Mouse (Mus musculus) regulatory T cell (primary cell): ENCODE results near the gene Nfyc.

Experiments
- in situ Hi-C: fragments of 300-600 bp; cut with MboI, MseI; formaldehyde crosslinking; loops from one replicate; pipeline ENCODE4 v1.15.1; 2025; ENCODE audit warnings: high pct_unique_total_duplicates

Gene Nfyc

DNA sequence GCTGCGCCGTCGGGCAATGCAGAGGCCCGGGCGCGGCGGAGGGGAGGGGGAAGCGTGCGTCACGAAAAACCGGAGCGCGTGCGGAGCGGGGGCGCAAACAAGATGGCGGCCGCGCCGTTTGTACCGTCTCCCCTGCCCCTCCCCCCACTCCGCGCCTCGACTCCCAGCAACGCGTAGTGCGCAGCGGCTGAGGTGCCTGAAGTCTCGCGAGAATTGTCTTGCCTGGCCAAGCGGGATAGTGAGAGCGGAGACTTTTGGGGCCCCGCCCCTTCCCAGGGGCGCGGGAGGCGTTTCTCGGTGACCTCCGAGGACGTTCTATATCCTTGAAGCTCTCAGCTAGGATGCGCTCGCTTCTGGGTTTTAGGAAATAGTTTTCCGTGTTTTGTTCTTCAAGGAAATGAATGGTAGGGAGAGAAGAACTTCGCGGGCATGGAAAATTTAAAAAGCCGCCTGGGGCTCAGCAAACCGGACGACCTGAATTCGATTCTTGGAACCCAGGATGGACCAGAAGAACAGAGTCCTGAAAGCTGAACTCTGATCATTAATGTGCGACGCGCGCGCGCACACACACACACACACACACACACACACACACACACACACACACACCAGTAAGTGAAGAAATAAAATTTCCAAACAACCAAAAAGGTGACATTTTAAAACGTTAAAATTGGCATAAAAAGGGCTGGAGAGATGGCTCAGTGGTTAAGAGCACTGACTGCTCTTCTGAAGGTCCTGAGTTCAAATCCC is 5.6 kb downstream of the Nfyc start:
- in situ Hi-C loops: no loop called here

DNA sequence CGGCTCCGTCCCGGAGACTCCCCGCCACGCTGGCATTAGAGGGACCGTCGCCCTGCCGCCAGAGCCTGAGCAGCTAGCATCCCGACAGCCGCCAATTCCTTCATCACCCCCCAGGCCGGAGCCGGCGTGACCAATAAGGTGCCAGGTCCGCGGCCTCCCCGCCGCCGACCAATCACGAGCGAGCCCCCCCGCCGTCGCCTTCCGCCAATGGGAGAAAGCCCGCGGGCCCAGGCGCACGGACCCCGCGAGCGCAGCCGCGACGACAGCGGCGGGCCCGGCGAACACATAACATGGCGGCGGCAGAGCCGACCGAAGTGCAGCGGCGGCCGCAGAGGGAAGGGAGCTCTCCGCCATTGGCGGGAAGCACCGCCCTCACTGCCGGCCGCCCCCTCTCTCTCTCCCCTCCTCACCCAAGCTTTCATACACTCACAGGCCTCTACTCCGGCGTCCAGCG is 6.2 kb downstream of the Nfyc start:
- in situ Hi-C loops: no loop called here

DNA sequence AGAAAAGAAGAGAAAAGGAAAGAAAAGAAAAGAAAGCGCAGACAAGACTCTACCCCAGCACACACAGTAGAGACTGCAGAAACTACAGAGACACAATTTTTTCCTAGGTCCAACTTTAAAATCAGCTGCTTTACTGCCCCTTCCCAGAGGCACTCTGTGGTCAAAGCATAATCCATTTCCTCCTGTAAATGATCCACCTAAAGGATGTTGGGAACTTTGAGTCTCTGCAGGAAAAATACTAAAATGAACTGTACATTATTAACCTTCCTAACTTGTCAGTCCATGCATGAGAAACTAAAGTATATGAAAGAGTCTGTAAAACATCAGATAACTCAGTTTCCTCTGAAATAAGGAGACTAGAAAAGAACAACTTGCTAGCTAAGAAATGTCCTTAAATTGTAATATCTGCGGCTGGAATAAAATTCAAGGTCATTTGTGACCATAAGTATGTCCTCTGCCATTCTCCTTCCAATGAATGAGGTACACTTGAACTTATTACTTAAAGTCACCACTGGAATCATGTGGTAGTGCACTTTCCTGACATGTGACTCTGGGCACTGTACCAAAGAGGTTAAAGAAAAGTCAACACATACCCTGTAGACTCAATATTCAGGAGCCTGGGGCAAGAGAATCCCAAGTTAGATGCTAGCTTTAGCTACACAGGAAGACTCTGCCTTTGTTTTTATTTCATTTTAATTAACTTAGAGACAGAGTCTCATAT is 9.0 kb downstream of the Nfyc start:
- in situ Hi-C loops: loop anchor here (25.0 kb wide), 1 partner anchor 390 kb away; the partner anchor contains the start of gene Rlf

DNA sequence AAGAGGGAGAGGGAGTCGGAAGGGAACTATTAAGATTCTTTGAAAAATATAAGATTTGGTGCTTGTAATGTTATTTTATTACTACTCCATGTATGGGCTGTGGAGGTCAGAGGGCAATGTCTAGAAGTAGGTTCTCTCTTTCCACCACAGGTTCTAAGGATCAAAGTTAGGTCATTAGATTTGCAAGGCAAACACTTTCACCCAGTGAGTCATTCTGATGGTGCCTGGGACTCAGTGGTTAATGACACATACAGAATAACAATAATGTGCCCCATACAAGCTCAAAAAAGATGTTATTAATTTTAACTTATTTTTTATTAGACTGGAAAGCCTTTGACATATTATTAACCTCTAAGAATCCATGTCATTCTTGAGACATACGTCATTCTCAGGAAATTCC is 11.5 kb downstream of the Nfyc start:
- in situ Hi-C loops: loop anchor here (25.0 kb wide), 1 partner anchor 392 kb away; the partner anchor contains the start of gene Rlf

DNA sequence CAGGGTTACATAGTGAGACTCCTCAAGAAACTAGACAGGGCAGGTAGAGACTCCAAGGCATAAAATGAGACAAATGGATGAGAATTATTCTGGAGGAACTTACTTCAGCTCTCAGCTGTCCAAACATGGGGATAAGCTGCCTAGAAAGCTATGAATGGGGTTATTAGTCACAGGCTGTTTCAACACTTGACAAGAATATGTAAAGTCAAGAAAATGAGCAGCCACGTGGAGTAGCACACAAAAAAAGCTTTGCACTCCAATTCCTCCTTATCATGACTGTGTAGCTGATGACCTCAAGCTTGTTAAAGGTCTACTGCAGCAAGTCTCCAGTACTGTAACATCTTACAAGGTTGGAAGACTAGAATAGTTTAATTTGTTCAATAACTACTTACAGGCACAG is 12.1 kb downstream of the Nfyc start:
- in situ Hi-C loops: loop anchor here (25.0 kb wide), 1 partner anchor 393 kb away; the partner anchor contains the start of gene Rlf

DNA sequence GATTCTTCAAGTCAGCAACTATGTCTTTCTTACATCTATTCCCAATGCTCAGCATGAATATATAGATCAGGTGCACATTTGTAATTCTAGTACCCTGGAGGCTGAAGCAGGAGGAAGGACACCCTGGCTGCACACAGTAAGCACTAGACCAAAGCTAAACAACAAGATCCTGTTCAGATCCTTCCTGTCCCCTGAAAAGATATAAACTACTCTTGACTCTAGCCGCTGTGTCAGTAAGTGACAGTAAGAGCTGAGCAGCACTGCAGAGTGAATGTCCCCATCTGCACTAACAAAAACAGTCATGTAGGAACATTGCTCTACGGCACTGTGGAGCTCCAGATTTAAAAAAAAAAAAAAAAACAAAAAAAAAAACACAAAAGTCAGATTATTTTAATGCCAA is 13.4 kb downstream of the Nfyc start:
- in situ Hi-C loops: loop anchor here (25.0 kb wide), 1 partner anchor 394 kb away; the partner anchor contains the start of gene Rlf

DNA sequence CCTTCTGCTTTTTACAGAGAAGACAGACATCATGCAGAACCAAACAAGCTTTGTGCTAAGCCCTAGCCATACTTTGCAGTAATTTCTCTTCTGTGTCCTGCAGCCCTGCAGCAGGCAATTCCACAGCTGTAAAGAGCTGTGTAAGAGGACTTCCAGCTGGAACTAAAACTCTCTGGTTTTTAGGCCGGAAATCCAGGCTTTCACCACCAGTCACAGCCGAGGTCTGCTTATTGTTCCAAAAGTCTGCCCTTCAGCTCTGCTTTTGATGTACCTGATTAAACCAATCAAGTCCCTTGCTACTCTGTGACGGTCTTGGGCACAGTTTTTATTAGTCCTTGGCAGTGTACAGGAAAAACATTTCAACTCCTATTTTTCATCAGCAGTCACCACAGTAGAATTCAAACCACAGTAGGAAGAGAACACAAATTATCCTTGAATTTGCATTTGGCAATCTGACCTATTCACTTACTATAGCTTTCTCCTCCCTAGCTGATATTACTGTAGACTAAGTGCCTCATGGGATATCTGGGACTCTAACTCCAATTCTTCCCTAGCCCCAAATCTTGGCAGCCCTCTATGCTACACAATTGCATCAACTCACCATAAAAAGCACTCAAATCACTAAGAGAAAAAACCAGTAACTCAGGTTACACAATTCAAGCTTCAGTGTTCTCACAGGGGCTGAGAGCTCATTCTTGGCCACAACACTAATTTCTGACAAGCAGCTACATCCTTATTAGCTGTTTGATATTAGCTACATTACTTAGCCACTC is 14.2 kb downstream of the Nfyc start:
- in situ Hi-C loops: loop anchor here (25.0 kb wide), 1 partner anchor 395 kb away; the partner anchor contains the start of gene Rlf

DNA sequence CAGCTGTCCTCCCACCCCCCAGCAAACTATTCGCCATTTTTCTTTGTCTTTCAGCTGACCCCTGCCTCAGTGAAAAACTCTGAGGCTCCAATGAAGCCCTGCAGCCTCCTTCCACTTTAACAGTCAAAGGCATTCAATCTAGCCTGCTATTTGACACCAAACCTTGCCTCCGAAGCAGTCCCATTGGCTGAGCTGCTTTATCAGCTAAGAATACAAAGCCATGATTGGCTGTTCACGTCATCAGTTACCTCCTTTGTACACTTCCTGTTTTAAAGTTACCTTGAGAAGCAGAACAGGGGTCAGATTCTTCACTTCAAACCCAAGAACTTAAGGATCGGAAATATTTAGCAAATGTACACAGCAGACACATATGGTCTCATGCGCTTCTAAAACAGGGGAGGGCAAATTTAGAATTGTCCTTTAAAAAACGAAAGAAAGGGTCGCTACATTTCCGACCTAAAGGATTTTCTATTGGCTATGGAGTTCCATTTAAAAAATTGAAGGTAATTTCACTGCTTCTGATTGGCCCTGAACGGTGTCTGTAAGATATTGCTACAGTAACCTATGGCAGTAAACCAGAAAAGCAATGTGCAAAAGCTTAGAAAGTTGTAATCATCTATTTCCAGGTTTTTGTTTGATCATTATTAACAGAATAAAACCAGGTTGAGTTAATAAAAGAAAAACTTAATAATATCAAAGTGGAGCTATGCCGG is 15.6 kb downstream of the Nfyc start:
- in situ Hi-C loops: loop anchor here (25.0 kb wide), 1 partner anchor 397 kb away; the partner anchor contains the start of gene Rlf

DNA sequence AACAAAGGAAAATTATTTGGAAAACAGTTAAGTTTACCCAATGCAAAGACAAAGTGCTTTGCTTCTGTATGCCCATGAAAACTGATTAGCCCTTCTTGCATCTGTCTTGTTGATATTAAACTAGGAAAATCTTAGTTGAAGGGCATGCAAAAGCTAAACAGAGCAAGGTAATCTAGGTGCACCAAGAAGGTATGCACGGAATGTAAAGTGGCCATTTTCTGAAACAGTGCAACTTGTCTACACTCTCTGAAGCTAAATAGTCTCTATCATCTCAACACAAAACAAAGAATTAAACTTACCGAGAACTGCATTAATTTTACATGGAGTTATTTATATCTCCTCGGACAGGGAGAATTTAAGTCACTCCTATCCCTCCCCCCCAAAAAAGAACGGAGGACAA is 16.2 kb downstream of the Nfyc start:
- in situ Hi-C loops: loop anchor here (25.0 kb wide), 1 partner anchor 397 kb away; the partner anchor contains the start of gene Rlf

DNA sequence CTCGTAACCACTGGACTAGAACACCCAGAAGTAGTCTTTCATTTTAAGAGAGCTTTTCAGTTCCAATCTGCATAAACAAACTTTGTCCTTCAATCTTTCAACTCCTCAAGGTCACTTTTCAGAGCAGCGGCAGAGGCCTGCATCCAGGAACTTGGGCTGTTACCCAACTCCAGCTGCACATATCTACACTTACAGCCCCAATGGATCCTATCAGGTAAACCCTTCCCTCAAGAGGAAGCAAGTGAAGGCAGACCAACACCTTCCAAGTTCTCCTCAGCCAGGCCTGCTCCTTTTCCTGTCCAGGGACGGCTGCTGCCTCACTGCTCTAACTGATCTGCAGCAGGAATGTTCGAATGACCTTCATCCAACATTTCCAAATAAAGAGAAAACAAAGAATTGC is 17.2 kb downstream of the Nfyc start:
- in situ Hi-C loops: loop anchor here (25.0 kb wide), 1 partner anchor 398 kb away; the partner anchor contains the start of gene Rlf

DNA sequence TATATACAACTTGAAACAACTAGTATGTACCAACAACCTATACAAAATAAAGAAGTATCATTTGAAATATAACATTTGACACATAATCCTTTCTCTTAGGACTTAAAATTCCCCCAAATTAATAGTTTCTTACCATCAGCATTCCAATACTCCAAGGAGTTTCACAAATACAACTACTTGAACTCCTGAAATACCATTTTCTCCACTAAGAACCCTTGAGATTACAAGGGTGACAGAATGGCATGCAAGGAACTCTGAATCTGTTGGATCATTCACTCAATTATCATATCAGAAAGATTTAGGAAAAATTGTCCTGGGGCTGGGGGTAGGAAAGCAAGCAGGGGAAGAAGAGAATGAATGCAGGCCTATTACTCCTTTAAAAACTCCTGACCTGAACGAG is 17.6 kb downstream of the Nfyc start:
- in situ Hi-C loops: loop anchor here (25.0 kb wide), 1 partner anchor 399 kb away; the partner anchor contains the start of gene Rlf

DNA sequence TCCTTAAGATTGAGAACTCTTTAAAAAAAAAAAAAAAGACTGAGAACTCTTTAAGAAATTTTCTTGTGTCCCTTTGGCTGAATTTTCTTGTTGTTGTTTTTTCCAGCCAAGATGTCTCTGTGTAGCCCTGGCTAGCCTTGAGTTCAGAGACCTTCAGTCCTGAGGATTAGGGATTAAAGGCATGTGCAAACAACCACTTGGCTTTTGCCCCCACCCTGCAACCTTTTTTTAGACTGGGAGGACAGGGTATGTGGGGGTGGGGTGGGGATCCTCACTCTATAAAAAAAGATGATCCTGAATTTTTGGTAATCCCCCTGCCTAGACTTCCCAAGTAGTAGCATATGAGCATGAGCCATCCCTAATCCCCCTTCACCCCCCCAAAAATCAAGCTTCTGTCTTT is 25.6 kb downstream of the Nfyc start:
- in situ Hi-C loops: loop anchor here (25.0 kb wide), 1 partner anchor 406 kb away; the partner anchor contains the start of gene Rlf

DNA sequence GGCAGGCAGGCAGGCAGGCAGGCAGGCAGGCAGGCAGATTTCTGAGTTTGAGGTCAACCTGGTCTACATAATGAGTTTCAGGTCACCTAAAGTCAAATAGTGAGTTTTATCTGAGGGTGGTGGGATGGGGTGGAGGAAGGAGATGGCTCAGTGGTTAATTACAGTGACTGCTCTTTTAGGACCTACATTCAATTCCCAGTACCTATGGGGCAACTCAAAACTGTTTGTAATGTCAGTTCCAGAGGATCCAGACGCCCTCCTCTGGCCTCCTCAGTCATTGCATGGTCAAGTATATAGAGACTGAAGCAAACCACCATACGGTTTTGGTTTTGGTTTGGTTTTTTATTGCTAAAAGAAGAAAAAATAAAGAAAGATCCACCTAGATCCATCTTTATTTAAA is 29.9 kb downstream of the Nfyc start:
- in situ Hi-C loops: loop anchor here (25.0 kb wide), 1 partner anchor 411 kb away; the partner anchor contains the start of gene Rlf

DNA sequence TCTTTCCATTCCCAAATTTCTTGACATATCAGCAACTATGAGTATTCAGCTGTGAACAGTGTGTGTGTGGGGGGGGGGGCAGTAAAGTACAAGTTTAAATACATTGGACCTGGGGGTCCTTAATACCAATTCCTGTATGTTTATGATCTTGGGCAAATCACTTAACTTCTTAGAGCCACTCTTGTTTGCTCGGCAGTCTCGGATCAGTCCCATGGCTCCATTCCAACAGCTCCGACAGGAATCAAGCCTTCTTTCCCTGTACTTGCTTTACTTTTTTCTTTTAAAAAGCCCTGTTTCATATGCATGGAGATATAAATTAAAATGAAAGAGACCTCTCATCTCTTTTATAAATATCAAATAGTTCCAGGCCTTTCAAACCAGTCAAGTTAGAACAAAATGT is 30.7 kb downstream of the Nfyc start:
- in situ Hi-C loops: loop anchor here (25.0 kb wide), 1 partner anchor 412 kb away; the partner anchor contains the start of gene Rlf

DNA sequence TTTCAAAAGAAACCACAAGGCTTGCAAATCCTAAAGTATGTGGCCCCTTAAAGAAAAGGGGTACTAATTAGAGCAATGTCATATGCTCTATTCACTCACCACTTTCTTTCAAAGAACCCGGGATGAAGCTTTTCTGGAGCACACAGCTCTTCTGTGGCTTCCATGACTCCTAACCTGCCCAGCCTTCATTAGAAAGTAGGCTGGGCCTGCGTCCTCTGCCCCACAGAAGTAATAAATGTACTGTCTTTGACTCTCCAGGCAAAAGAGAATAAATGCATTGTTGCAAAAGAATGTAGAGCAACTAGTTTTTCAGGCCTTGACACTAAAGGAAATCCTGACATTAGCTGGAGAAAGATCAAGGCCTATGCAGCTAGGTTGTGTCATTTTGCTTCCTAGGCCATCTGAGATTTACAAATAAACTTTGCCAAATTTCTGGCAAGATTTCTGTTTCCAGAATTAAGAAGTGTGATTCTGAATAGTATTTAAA is 31.6 kb downstream of the Nfyc start:
- in situ Hi-C loops: loop anchor here (25.0 kb wide), 1 partner anchor 413 kb away; the partner anchor contains the start of gene Rlf

DNA sequence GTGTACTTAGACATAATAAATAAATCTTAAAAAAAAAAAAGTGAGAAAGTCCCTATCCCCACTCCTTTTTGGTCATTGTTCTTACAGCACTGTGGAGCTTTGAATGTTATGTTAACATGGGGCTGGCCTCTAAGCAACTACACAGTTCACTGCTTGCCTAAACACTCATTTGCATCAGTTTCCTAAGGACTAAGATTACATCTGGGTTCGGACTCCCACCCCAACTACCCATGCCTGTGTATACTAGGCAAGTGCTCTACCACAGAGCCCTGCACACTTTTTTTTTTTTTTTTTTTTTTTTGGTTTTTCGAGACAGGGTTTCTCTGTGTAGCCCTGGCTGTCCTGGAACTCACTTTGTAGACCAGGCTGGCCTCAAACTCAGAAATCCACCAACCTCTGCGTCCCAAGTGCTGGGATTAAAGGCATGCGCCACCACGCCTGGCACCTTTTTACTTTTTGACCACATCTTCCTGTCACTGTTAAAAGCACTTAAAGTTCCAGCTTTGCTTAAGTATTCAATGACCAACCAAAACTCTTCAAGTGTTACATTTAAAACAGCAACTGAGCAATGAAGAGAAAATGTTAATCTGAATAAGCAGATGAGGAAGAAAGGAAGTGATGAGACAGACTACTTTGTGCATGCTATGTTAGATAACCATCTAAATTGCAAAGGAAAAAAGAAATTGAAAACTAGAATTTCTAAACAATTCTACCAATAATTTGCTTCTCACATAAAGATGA is 33.2 kb downstream of the Nfyc start:
- in situ Hi-C loops: no loop called here

DNA sequence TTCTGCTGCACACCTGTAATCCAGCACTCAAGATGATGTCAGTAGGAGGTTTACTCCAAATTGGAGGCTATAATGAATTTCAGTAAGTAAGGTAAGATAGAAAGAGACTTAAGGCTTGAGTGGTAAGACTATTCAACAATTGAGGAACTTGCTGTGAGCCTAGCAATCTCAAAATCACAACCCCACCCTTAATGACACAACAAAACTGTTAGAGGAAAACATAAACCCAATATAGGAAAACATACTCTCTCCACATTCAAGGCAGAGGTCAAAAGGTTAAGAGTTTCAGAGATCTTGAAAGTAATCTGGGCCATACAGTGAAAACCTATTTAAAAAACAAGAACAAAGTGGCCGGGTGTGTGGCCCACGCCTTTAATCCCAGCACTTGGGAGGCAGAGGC is 34.7 kb downstream of the Nfyc start:
- in situ Hi-C loops: no loop called here

DNA sequence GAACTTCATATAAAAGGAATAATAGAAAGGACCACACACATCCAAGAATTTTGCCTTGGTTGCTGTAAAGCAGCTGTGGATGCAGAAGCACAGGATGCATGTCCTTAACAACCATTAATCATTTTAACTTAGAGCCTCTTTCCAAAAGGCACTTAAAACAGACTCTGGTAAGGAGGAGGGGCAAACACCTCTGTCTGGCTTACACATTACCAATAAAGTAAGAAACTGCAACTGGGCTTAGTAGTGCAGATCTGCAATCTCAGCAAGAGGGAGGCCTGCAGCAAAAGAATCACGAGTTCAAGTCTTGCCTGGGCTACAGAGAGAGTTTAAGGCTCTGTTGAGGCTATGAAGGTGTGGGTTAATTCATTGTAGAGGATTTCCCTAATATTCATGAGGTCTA is 35.7 kb downstream of the Nfyc start:
- in situ Hi-C loops: no loop called here

DNA sequence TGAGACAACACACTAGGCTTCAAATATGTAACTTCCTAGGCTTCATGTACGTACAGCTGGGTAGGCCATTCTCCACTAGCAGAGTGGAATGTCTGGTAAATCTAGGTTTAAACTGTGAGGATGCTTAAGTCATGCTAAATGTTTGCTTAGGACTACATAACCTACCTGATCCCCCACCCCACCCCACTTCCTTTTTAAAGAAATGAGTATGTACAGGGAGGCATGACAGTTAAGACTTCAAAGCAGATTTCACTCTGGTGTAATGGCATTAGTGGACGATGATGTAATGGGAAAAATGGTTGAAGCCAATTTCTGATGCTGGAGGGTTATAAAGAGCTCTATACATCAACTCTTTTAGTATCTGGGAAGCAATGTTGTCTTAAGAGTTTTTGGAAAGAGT is 38.5 kb downstream of the Nfyc start:
- in situ Hi-C loops: no loop called here

DNA sequence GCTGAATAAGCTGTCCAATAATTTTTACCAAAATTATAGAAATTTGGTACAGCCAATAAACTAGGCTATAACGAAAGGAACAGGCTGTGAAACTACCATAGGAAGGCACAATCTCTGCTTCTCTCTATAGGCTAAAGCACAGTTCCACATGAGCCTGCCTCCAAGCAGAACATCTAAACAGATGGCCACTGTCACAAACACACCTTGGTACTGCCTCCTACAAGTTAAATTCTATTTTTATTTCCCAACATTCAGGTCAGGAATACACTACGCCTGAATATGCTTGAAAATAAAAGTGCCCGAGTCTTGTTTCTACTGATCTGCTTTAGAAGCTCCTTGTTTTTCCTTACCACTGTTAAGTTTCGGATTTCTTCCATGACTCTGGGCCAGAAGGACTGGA is 41.3 kb downstream of the Nfyc start:
- in situ Hi-C loops: no loop called here
